Mouse (Mus musculus): ENCODE data around the gene Dmrt1.

Gene Dmrt1

DNA sequence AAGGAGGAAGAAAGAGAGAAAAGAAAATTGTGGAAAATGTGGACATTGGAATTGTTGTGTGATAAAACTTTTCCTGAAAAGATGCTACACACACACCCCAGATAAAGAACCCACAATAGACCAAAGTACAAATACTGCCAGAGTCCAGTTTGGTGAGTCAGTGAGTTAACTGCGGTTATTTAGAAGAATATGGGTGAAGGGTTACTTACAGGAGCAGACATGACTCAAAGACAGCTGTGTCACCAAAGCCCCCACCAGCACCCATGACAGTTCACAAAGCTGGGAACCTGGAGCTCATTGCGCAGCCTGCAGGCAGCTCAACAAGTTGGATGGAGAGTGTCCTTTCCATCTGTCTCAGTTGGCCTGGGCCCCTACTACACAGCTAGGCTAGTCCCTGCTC lies 72.9 kb downstream of the Dmrt1 start:
- Histone ChIP-seq H3K36me3 (ENCODE audit: insufficient read depth, low read length) (no peaks in the 10 kb centered on the region), H3K9me3 (ENCODE audit: low read length) (no peaks in the 10 kb centered on the region), H3K27me3 (ENCODE audit: insufficient read depth, low read length) (no peaks in the 10 kb centered on the region), H3K4me3 (replicated peaks; ENCODE audit: low read length) (no peak overlapping the region), H3K4me1 (replicated peaks; ENCODE audit: low read depth, low read length) (peaks cover 32% of the 10 kb centered on the region)
- no peak for TF ChIP-seq POU5F1 (IDR thresholded peaks at IDR 0.05; ENCODE audit: borderline replicate concordance, low read length)
- TF ChIP-seq CTCF (conservative IDR thresholded peaks at IDR 0.05; ENCODE audit: low read length) = no peak

DNA sequence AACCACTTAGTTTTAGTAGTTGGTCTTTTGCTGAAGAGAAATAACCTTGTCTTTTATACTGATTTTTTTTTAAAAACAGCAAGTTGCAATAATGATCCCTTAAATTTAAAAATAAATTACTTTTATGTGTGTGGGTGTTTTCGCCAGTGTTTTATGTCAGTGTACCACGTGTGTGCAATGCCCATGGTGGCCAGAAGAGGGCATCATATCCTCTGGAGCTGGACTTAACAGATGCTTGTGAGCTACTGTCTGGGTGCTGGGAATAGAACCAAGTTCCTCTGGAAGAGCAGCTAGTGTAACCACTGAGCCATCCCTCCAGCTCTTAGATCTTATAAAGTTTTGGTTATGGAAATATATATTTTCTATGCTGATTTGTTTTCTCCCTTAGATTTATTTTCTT lies 74.0 kb downstream of the Dmrt1 start:
- Histone ChIP-seq H3K9me3 (ENCODE audit: low read length) (no peaks in the 10 kb centered on the region), H3K4me1 (replicated peaks; ENCODE audit: low read depth, low read length) (peaks cover 39% of the 10 kb centered on the region), H3K27me3 (ENCODE audit: insufficient read depth, low read length) (no peaks in the 10 kb centered on the region), H3K4me3 (replicated peaks; ENCODE audit: low read length) (no peak overlapping the region), H3K36me3 (ENCODE audit: insufficient read depth, low read length) (no peaks in the 10 kb centered on the region)
- TF ChIP-seq NANOG (IDR thresholded peaks at IDR 0.05; ENCODE audit: borderline replicate concordance, low read length) (no peak), CTCF (conservative IDR thresholded peaks at IDR 0.05; ENCODE audit: low read length) (peak; percentile 87), POU5F1 (IDR thresholded peaks at IDR 0.05; ENCODE audit: borderline replicate concordance, low read length) (no peak)

DNA sequence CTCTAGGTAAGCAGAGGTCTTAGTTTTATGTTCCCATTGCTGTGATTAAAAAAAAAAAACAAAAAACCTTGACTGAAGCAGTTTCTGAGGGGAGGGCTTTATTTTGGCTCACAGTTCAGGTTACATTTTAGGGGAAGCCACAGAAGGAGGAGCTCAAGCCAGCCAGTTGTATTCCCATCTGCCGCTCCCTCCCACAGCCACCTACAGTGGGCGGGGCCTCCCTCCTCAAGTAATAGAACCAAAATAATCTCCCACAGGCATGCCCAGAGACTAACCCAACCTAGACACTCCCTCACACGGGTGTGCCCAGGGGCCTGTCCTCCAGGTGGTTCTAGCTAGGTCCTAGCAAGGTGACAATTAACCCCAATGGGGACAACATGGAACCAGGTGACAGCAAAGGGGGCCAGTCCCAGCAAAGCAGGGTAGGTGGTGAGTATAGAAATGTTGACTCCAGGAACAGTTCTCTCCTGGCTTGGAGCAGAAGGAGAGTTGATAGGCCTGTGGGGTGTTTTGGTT lies 92.4 kb downstream of the Dmrt1 start:
- Histone ChIP-seq H3K4me3 (replicated peaks; ENCODE audit: low read length) (no peak overlapping the region), H3K36me3 (ENCODE audit: insufficient read depth, low read length) (no peaks in the 10 kb centered on the region), H3K27me3 (ENCODE audit: insufficient read depth, low read length) (peaks cover 31% of the 10 kb centered on the region), H3K9me3 (ENCODE audit: low read length) (no peaks in the 10 kb centered on the region), H3K4me1 (replicated peaks; ENCODE audit: low read depth, low read length) (peaks cover 15% of the 10 kb centered on the region)
- TF ChIP-seq POU5F1 (IDR thresholded peaks at IDR 0.05; ENCODE audit: borderline replicate concordance, low read length) = no peak
- no peak for TF ChIP-seq CTCF (conservative IDR thresholded peaks at IDR 0.05; ENCODE audit: low read length)
- TF ChIP-seq NANOG (IDR thresholded peaks at IDR 0.05; ENCODE audit: borderline replicate concordance, low read length) = no peak

- no peaks in the 10 kb centered on the region for H3K9me3 ChIP-seq (ENCODE audit: low read length)
- H3K4me1 ChIP-seq (replicated peaks; ENCODE audit: low read depth, low read length) = peaks cover 20% of the 10 kb centered on the region
- H3K4me3 ChIP-seq (replicated peaks; ENCODE audit: low read length) = no peak overlapping the region
- no peak for TF ChIP-seq CTCF (conservative IDR thresholded peaks at IDR 0.05; ENCODE audit: low read length)
- no peak for TF ChIP-seq NANOG (IDR thresholded peaks at IDR 0.05; ENCODE audit: borderline replicate concordance, low read length)
- no peak for TF ChIP-seq POU5F1 (IDR thresholded peaks at IDR 0.05; ENCODE audit: borderline replicate concordance, low read length)
- peaks cover 34% of the 10 kb centered on the region for H3K27me3 ChIP-seq (ENCODE audit: insufficient read depth, low read length)
- no peaks in the 10 kb centered on the region for H3K36me3 ChIP-seq (ENCODE audit: insufficient read depth, low read length)
Measured at GRCm38 (mm10) chr19:25598626-25599025, 93.2 kb downstream of the Dmrt1 start.

- H3K4me1 ChIP-seq (replicated peaks; ENCODE audit: low read depth, low read length) = peaks cover 46% of the 10 kb centered on the region
- no peak for TF ChIP-seq NANOG (IDR thresholded peaks at IDR 0.05; ENCODE audit: borderline replicate concordance, low read length)
- no peak for TF ChIP-seq CTCF (conservative IDR thresholded peaks at IDR 0.05; ENCODE audit: low read length)
- no peak for TF ChIP-seq POU5F1 (IDR thresholded peaks at IDR 0.05; ENCODE audit: borderline replicate concordance, low read length)
Measured at GRCm38 (mm10) chr19:25601966-25602365, 96.5 kb downstream of the Dmrt1 start.

GRCm38 (mm10) chr19:25607461-25608205 lies 102.2 kb downstream of the Dmrt1 start:
- Histone ChIP-seq H3K36me3 (ENCODE audit: insufficient read depth, low read length) (no peaks in the 10 kb centered on the region), H3K27me3 (ENCODE audit: insufficient read depth, low read length) (peaks cover 96% of the 10 kb centered on the region), H3K4me3 (replicated peaks; ENCODE audit: low read length) (no peak overlapping the region), H3K4me1 (replicated peaks; ENCODE audit: low read depth, low read length) (peaks cover 77% of the 10 kb centered on the region), H3K9me3 (ENCODE audit: low read length) (no peaks in the 10 kb centered on the region)
- peak; percentile 70 for TF ChIP-seq NANOG (IDR thresholded peaks at IDR 0.05; ENCODE audit: borderline replicate concordance, low read length)
- TF ChIP-seq CTCF (conservative IDR thresholded peaks at IDR 0.05; ENCODE audit: low read length) = no peak

More at GRCm38 (mm10) chr19:25601966-25602365, 96.5 kb downstream of the Dmrt1 start:
- Histone ChIP-seq H3K9me3 (ENCODE audit: low read length) (no peaks in the 10 kb centered on the region), H3K27me3 (ENCODE audit: insufficient read depth, low read length) (peaks cover 65% of the 10 kb centered on the region), H3K36me3 (ENCODE audit: insufficient read depth, low read length) (no peaks in the 10 kb centered on the region), H3K4me3 (replicated peaks; ENCODE audit: low read length) (no peak overlapping the region)

DNA sequence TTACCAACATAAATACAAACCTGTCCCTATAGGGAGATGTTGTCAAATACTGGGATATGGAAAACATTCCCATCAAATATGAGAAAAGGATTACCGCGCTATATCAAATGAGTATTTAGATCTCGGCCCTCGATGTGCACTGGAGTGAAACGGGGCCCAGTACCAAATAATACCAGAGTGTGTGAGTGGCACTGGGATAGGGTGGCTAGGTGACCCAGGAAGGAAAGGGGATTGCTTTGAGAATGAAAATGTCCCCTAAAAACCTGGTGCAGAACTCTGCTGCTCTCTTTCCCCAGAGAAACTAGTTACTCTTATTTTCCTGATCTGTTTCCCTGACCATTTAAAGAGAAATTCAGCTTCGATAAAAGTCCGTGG lies 102.8 kb downstream of the Dmrt1 start:
- H3K4me1 ChIP-seq (replicated peaks; ENCODE audit: low read depth, low read length) = peaks cover 72% of the 10 kb centered on the region
- H3K4me3 ChIP-seq (replicated peaks; ENCODE audit: low read length) = no peak overlapping the region
- H3K27me3 ChIP-seq (ENCODE audit: insufficient read depth, low read length) = peaks cover 96% of the 10 kb centered on the region
- TF ChIP-seq POU5F1 (IDR thresholded peaks at IDR 0.05; ENCODE audit: borderline replicate concordance, low read length) = no peak
- TF ChIP-seq CTCF (conservative IDR thresholded peaks at IDR 0.05; ENCODE audit: low read length) = no peak
- no peak for TF ChIP-seq NANOG (IDR thresholded peaks at IDR 0.05; ENCODE audit: borderline replicate concordance, low read length)
- 0 out of 2 replicates have a peak, but pooled peaks cover 3% of the 10 kb centered on the region for H3K9me3 ChIP-seq (ENCODE audit: low read length)
- no peaks in the 10 kb centered on the region for H3K36me3 ChIP-seq (ENCODE audit: insufficient read depth, low read length)

GRCm38 (mm10) chr19:25608961-25609850 lies 103.8 kb downstream of the Dmrt1 start:
- Histone ChIP-seq H3K36me3 (ENCODE audit: insufficient read depth, low read length) (no peaks in the 10 kb centered on the region), H3K27me3 (ENCODE audit: insufficient read depth, low read length) (peaks cover 97% of the 10 kb centered on the region), H3K9me3 (ENCODE audit: low read length) (0 out of 2 replicates have a peak, but pooled peaks cover 3% of the 10 kb centered on the region), H3K4me1 (replicated peaks; ENCODE audit: low read depth, low read length) (peaks cover 64% of the 10 kb centered on the region), H3K4me3 (replicated peaks; ENCODE audit: low read length) (peak overlapping the region; percentile 82; the same call in 1 of the 2 replicates)
- no peak for TF ChIP-seq NANOG (IDR thresholded peaks at IDR 0.05; ENCODE audit: borderline replicate concordance, low read length)
- no peak for TF ChIP-seq CTCF (conservative IDR thresholded peaks at IDR 0.05; ENCODE audit: low read length)
- no peak for TF ChIP-seq POU5F1 (IDR thresholded peaks at IDR 0.05; ENCODE audit: borderline replicate concordance, low read length)
